Mouse (Mus musculus) liver, embryonic 14.5 days (tissue): Measurements from ENCODE around the gene Cacng4. TPM values are rescaled to one million over a fixed set of nuclear protein-coding genes. Genes with fewer than 3 reads are reported as not detected.

Experiments
- ATAC-seq: fragments of 200-750 bp; cut with Nextera tagmentation; 2 replicates; pipeline ENCODE4 v1.8.0; 2017; ENCODE audit warnings: moderate number of reproducible peaks, mild to moderate bottlenecking, moderate library complexity; ENCODE audit not compliant: insufficient read depth
- DNase-seq, 3 experiments: peaks; one replicate each; pipeline ENCODE4 v3.0.0-alpha.2; 2012 to 2013; ENCODE audit warnings: low read depth in 3 of 3, low spot score in 3 of 3
- H3K27ac ChIP-seq: fragments of 300-500 bp; sonication (generic); 2 replicates; pipeline ENCODE4 v1.5.1; 2014; ENCODE audit warnings: moderate library complexity, mild to moderate bottlenecking, control low read depth, inconsistent platforms
- H3K27me3 ChIP-seq: fragments of 300-500 bp; sonication (generic); 2 replicates; pipeline ENCODE4 v1.6.1; 2014; ENCODE audit warnings: mild to moderate bottlenecking, low read length, moderate library complexity; ENCODE audit not compliant: control insufficient read depth, insufficient read depth
- H3K36me3 ChIP-seq: fragments of 300-500 bp; sonication (generic); replicated peaks from 2 replicates; pipeline ENCODE4 v1.6.1; 2014; ENCODE audit warnings: low read depth; ENCODE audit not compliant: control insufficient read depth, insufficient read depth
- H3K4me1 ChIP-seq, 2 experiments: fragments of 200-500 bp in 1 of 2; fragments of 300-500 bp in 1 of 2; sonication (generic) in 1 of 2; replicated peaks; 2 replicates each; pipeline ENCODE4 v1.6.1; 2012 to 2014; ENCODE audit warnings: antibody characterized with exemption in 1 of 2, inconsistent platforms in 1 of 2, low read length in 1 of 2; ENCODE audit not compliant: control insufficient read depth in 2 of 2, insufficient read depth in 2 of 2
- H3K4me2 ChIP-seq: fragments of 300-500 bp; sonication (generic); 2 replicates; pipeline ENCODE4 v1.6.1; 2014; ENCODE audit warnings: low read depth, mild to moderate bottlenecking, control low read depth, moderate library complexity
- H3K4me3 ChIP-seq, 2 experiments: fragments of 200-500 bp in 1 of 2; fragments of 300-500 bp in 1 of 2; sonication (generic) in 1 of 2; 2 replicates each; pipeline ENCODE4 v1.5.1; 2012 to 2014; ENCODE audit warnings: low read depth in 2 of 2, low read length in 2 of 2, mild to moderate bottlenecking in 2 of 2, control low read depth in 1 of 2, inconsistent platforms in 1 of 2, moderate library complexity in 1 of 2; ENCODE audit not compliant: insufficient read depth in 1 of 2
- H3K9ac ChIP-seq: fragments of 300-500 bp; sonication (generic); replicated peaks from 2 replicates; pipeline ENCODE4 v1.6.1; 2014; ENCODE audit warnings: mild to moderate bottlenecking, control low read depth, moderate library complexity
- H3K9me3 ChIP-seq: fragments of 300-500 bp; sonication (generic); 2 replicates; pipeline ENCODE4 v1.6.1; 2016; ENCODE audit warnings: low read length, mixed read lengths; ENCODE audit not compliant: control insufficient read depth
- CTCF ChIP-seq: IDR thresholded peaks from 2 replicates; pipeline ENCODE4 v1.5.1; 2016; ENCODE audit warnings: antibody characterized with exemption, low read depth, control low read depth
- EP300 ChIP-seq: IDR thresholded peaks from 2 replicates; pipeline ENCODE4 v1.6.1; 2016; ENCODE audit warnings: antibody characterized with exemption, low read depth
- WGBS: fragments of 180-500 bp; shearing (Covaris S2); extraction: QIAGEN DNeasy Blood & Tissue Kit; methylation state at CpG from one replicate; pipeline ENCODE4 v1.1.7; 2014; ENCODE audit not compliant: insufficient replicate concordance; 5-methylcytosine and 5-hydroxymethylcytosine counted together
- polyA plus RNA-seq, 2 experiments: library from polyadenylated mRNA; depleted of rRNA in 1 of 2; stranded (reverse) in 1 of 2; unstranded in 1 of 2; fragments of >200 nt; fragmentation: Nextera tagmentation in 1 of 2; extraction: Ambion mirVana in 1 of 2; gene quantifications; 2 replicates each; pipeline versions ENCODE4 v1.2.1 to v1.2.3; 2012 to 2014

Gene Cacng4
- polyA plus RNA-seq, 2 experiments: 0.09 to 0.15 TPM

GRCm38 (mm10) chr11:107682694-107683355, 111.5 kb downstream of the Cacng4 start:
- TF ChIP-seq CTCF (no peak), EP300 (no peak)
- H3K27ac ChIP-seq: no peak overlapping the region
- no peaks in the 10 kb centered on the region for H3K4me1 ChIP-seq
- ATAC-seq (no peak), DNase-seq (no peak)
- H3K4me2 ChIP-seq: no peak overlapping the region
- H3K9me3 ChIP-seq: no peaks in the 10 kb centered on the region
- H3K9ac ChIP-seq: no peak overlapping the region
- H3K27me3 ChIP-seq: no peaks in the 10 kb centered on the region
- H3K36me3 ChIP-seq: no peaks in the 10 kb centered on the region; the same call in 1 of the 2 replicates
- H3K4me3 ChIP-seq: no peak overlapping the region
- WGBS: 72% methylated on average over 9 of the region's 9 CpGs

Other genes with a start within 250 kb of the Cacng4 start
- gene Helz, start 246.6 kb downstream of the Cacng4 start, polyA plus RNA-seq (2012; rRNA removed): 3.0 TPM in 2 replicates
- gene Helz, start 246.6 kb downstream of the Cacng4 start, polyA plus RNA-seq (2014; fragmentation: Nextera tagmentation; extraction: Ambion mirVana): 5.6 and 6.0 TPM in 2 replicates
- 0.04 TPM in 1 of 2 replicates, not detected in the other for gene Cacng1, start 78.0 kb downstream of the Cacng4 start, polyA plus RNA-seq (2012; rRNA removed)
- not detected in 2 replicates for gene Cacng1, start 78.0 kb downstream of the Cacng4 start, polyA plus RNA-seq (2014; fragmentation: Nextera tagmentation; extraction: Ambion mirVana)
- 0.03 and 0.04 TPM in 2 replicates for gene Cacng5, start 120.5 kb upstream of the Cacng4 start, polyA plus RNA-seq (2012; rRNA removed)
- gene Cacng5, start 120.5 kb upstream of the Cacng4 start, polyA plus RNA-seq (2014; fragmentation: Nextera tagmentation; extraction: Ambion mirVana): 0.29 TPM in 1 of 2 replicates, not detected in the other